Mouse (Mus musculus) forebrain, embryonic 10.5 days (tissue): ENCODE measurements around the gene Rnase4. TPM values are rescaled to one million over a fixed set of nuclear protein-coding genes. Genes with fewer than 3 reads are reported as not detected.

Source experiments
- DNase-seq: peaks from one replicate; pipeline ENCODE4 v3.0.0-alpha.2; 2017; ENCODE audit warnings: low spot score; ENCODE audit errors: extremely low spot score
- H3K27ac ChIP-seq: fragments of 300-500 bp; sonication (generic); 2 replicates; pipeline ENCODE4 v1.5.1; 2016; ENCODE audit warnings: mild to moderate bottlenecking
- H3K27me3 ChIP-seq: fragments of 300-500 bp; sonication (generic); 2 replicates; pipeline ENCODE4 v1.6.1; 2016; ENCODE audit warnings: mild to moderate bottlenecking; ENCODE audit not compliant: poor library complexity, severe bottlenecking
- H3K36me3 ChIP-seq: fragments of 300-500 bp; sonication (generic); replicated peaks from 2 replicates; pipeline ENCODE4 v1.6.1; 2016; ENCODE audit warnings: mild to moderate bottlenecking, moderate library complexity
- H3K4me1 ChIP-seq: fragments of 300-500 bp; sonication (generic); 2 replicates; pipeline ENCODE4 v1.6.1; 2016
- H3K4me3 ChIP-seq: fragments of 300-500 bp; sonication (generic); 2 replicates; pipeline ENCODE4 v1.5.1; 2016; ENCODE audit warnings: mild to moderate bottlenecking, moderate library complexity
- H3K9me3 ChIP-seq: fragments of 300-500 bp; sonication (generic); 2 replicates; pipeline ENCODE4 v1.6.1; 2016; ENCODE audit warnings: mild to moderate bottlenecking, moderate library complexity
- WGBS: fragments of 180-500 bp; shearing (Covaris S2); methylation state at CpG from one replicate; pipeline ENCODE4 v1.1.7; 2016; 5-methylcytosine and 5-hydroxymethylcytosine counted together
- polyA plus RNA-seq: library from polyadenylated mRNA; unstranded; fragments of >200 nt; fragmentation: Nextera tagmentation; extraction: Ambion mirVana; gene quantifications from 2 replicates; pipeline ENCODE4 v1.2.1, GENCODE M21; 2016

Rnase4 gene
- polyA plus RNA-seq, 1 experiment from 2014 or later: 6.8 TPM

DNA sequence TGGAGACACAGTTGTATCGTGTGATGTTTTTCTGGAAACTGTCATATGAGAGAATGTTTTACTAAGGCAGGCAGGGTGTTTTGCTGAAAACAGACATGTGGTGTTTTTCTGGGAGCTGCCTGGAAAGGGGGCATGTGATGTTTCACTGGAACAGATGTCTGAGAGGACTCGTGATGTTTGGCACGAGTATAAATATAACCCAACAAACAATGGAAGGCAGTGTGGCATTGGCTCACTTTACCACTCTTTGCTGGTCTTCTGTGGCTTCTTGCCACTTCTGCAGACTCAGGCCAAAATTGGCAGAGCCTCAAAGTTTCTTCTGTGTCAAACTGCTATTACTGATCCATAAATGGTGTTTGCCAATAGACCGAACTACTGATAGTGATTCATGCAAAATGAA, 52.4 kb downstream of the Rnase4 start:
- no peak overlapping the region for H3K4me3 ChIP-seq
- H3K27me3 ChIP-seq: no peaks in the 10 kb centered on the region
- H3K9me3 ChIP-seq: no peaks in the 10 kb centered on the region
- no peak for DNase-seq
- H3K36me3 ChIP-seq: no peaks in the 10 kb centered on the region
- no peak overlapping the region for H3K27ac ChIP-seq
- WGBS: 94% methylated on average over 4 of the region's 4 CpGs
- H3K4me1 ChIP-seq: peaks cover 9% of the 10 kb centered on the region

DNA sequence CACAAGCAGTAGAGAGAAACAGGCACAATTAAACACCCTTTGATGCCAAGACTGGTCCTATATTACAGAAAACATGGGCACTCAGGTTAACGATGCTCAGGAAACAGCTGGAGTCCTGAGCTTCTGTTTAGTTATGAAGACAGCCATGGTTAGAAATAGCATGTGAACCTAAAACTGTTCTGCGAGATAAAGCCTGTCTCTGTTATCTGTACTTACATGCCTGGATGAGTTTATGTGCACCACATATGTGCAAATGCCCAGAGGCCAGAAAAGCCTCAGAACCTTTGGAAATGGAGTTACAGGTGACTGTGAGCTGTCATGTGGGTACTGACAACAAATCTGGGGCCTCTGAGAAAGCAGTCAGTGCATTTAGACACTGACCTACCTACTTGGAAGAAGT, 53.1 kb downstream of the Rnase4 start:
- 91% methylated on average over 2 of the region's 2 CpGs for WGBS
- Histone ChIP-seq H3K4me1 (peaks cover 9% of the 10 kb centered on the region), H3K9me3 (no peaks in the 10 kb centered on the region)

DNA sequence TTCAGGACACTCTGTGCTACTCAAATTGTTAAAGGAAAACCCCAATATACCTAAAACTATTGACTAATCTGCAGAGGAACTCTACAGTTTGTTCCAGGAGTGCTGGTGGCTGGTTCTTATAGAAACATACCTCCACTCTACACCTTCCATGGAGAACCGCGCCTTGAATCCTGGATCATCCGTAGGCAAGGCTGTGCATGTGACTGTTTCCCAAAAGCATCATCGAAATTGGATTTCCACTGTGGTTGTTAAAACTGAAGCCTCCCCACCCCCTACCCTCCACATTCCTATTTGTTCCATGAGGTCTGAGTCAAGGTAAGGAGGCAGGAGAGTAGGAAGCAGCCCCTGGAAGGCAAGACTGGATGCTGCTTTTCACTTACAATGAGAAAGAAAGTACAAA, 53.6 kb downstream of the Rnase4 start:
- H3K4me3 ChIP-seq: no peak overlapping the region
- no peaks in the 10 kb centered on the region for H3K27me3 ChIP-seq
- H3K36me3 ChIP-seq: no peaks in the 10 kb centered on the region
- peaks cover 9% of the 10 kb centered on the region for H3K4me1 ChIP-seq
- H3K9me3 ChIP-seq: no peaks in the 10 kb centered on the region
- no peak overlapping the region for H3K27ac ChIP-seq
- no peak for DNase-seq
- WGBS: 98% methylated on average over 4 of the region's 4 CpGs

More for the DNA sequence above, 53.1 kb downstream of the Rnase4 start:
- H3K36me3 ChIP-seq: no peaks in the 10 kb centered on the region
- no peak overlapping the region for H3K27ac ChIP-seq
- no peaks in the 10 kb centered on the region for H3K27me3 ChIP-seq
- DNase-seq: no peak
- no peak overlapping the region for H3K4me3 ChIP-seq

DNA sequence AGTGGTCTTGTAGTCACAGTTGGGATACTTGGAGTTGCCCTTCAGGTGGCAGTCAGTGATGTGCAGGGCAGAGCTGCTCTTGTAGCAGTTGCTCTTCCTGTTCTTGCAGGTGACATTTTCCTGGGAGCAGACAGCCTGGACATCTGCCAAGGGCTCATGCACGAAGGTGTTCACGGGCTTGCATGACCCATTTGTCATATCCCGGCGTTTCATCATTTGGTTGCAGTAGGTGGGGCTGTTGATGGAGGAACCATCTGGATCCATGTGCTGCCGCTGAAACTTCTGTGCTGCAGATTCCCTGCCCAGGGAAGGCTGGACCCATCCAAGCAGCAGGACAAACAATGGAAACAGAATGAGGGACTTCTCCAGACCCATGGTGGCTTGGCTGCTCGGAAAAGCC, 54.6 kb downstream of the Rnase4 start:
- Histone ChIP-seq H3K27me3 (no peaks in the 10 kb centered on the region), H3K27ac (no peak overlapping the region), H3K4me3 (no peak overlapping the region), H3K4me1 (peaks cover 9% of the 10 kb centered on the region), H3K9me3 (no peaks in the 10 kb centered on the region), H3K36me3 (no peaks in the 10 kb centered on the region)
- WGBS: 93% methylated on average over 6 of the region's 6 CpGs
- DNase-seq: no peak

DNA sequence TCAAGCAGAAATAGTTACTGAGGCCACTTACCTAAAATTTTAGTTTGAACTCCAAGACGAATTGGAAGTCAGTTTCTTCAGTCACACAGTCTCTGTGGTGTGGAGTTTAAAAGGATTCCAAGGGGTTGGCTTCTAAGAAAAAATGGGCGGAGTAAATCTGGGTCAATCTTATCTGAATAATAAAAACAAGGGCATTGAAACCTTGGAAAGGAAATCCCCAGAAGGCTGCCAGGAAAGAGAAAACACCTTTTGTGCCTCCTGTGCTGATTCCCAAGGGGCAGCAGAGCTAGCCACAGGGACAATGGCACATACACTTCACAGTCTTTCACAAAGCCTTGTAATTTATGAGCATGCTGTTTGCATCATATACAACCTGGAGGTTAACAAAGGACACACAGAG, 55.8 kb downstream of the Rnase4 start, which contains the start of gene Rnase1:
Gene Rnase1 (minus strand): TSS at position 101 of the 400 bp plus-strand sequence.
- no peaks in the 10 kb centered on the region for H3K36me3 ChIP-seq
- H3K9me3 ChIP-seq: no peaks in the 10 kb centered on the region
- no peak within 1 kb of the TSS for H3K4me3 ChIP-seq
- no peak within 1 kb of the TSS for H3K27ac ChIP-seq
- peaks cover 9% of the 10 kb centered on the region for H3K4me1 ChIP-seq
- WGBS: 52% methylated on average over 2 of the region's 2 CpGs
- no peaks in the 10 kb centered on the region for H3K27me3 ChIP-seq
- DNase-seq: no peak

DNA sequence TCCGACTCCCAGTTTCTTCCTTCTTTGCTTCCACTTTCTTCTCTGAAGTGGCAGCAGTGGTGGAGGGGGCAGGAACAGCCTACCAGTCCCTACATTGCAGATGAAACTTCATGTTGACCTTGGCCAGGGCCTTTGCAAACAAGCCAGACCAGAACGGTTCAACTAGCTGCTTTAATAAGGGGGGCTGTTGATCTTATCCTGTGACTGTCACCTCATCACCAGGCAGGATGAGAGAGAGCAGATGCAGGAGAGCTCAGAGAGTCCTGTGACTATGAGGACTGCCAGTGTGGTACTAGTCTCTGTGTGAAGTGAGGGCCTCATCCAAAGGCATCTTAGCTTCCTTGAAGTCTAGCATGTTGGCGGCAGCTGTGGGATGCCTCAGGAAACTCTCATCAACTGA, 57.1 kb downstream of the Rnase4 start:
- H3K4me3 ChIP-seq: no peak overlapping the region
- H3K9me3 ChIP-seq: no peaks in the 10 kb centered on the region
- 82% methylated on average over 3 of the region's 3 CpGs for whole genome bisulfite sequencing
- no peaks in the 10 kb centered on the region for H3K27me3 ChIP-seq
- peaks cover 9% of the 10 kb centered on the region for H3K4me1 ChIP-seq
- no peak for DNase-seq
- no peak overlapping the region for H3K27ac ChIP-seq
- H3K36me3 ChIP-seq: no peaks in the 10 kb centered on the region

DNA sequence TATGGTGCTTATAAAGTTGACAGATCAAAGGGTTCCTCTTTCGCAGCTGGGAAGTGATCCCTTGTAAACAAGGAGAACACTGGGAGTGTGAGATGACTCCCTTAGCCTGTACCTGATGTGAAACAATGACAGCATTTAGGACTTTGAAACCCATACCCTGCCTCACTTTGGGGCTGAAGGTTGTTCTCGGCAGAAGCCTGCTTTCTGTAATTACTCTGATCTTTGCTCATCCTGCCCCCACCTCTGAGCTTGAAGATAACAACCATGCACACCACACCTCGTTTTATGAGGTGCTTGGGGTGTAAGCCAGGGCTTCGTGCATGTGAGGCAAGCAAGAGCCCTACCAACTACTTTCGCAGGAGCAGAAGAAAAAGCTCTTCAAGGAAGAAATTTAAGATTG, 58.3 kb downstream of the Rnase4 start:
- H3K4me1 ChIP-seq: peaks cover 12% of the 10 kb centered on the region

DNA sequence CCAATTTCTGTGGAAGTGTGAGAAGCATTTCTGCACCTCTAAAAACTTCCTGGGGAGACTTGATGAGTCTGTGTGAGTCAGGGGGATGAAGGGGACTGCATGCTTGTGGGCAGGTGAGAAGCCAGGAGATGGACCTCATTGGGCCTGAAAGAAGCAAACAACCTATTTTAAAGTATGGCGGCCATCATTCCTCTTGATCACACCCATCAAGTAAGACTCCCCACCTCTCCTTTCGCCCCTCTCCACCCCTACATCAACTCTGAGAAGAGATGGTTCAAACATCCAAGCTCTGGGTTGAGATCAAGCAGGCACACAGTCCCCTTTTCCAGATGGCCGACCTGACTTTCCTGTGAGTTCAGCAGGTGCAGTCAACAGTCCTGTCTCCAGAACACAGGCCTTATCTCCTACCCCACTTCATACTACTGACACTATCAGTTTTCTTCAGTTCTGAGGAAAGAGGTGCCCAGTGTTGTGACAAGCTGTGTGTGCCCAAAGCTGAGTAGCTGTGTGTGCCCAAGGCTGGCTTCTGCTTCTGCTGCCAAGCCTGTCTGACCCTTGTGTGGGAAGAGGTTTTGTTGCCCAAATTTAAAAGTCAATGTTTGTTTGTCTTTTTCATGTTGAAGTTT, 59.4 kb downstream of the Rnase4 start:
- H3K27ac ChIP-seq: no peak overlapping the region
- no peak for DNase-seq
- H3K4me1 ChIP-seq: peaks cover 12% of the 10 kb centered on the region
- H3K36me3 ChIP-seq: no peaks in the 10 kb centered on the region
- H3K4me3 ChIP-seq: no peak overlapping the region
- no peaks in the 10 kb centered on the region for H3K27me3 ChIP-seq
- 92% methylated on average over 3 of the region's 3 CpGs for WGBS
- H3K9me3 ChIP-seq: no peaks in the 10 kb centered on the region

More for the DNA sequence above, 58.3 kb downstream of the Rnase4 start:
- Histone ChIP-seq H3K4me3 (no peak overlapping the region), H3K9me3 (no peaks in the 10 kb centered on the region), H3K27me3 (no peaks in the 10 kb centered on the region), H3K36me3 (no peaks in the 10 kb centered on the region), H3K27ac (no peak overlapping the region)
- DNase-seq: no peak
- 66% methylated on average over 5 of the region's 5 CpGs for WGBS

DNA sequence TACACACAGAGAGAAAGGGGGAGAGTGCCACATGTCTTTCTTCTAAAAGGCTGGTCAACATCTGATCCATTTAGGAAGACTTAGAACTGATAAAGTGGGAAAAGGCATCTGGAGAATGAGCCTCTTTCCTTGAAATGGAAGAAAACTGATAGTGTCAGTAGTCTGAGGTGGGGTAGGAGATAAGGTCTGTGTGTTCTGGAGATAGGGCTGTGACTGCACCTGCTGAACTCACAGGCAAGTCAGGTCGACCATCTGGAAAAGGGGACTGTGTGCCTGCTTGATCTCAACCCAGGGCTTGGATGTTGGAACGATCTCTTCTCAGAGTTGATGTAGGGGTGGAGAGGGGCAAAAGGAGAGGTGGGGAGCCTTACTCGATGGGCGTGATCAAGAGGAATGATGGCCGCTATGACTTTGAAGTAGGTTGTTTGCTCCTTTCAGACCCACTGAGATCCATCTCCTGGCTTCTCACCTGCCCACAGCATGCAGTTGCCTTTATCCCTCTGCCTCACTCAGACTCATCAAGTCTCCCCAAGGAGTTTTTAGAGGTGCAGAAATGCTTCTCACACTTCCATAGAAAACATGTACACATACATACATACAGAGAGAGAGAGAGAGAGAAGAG, 61.5 kb downstream of the Rnase4 start:
- Histone ChIP-seq H3K9me3 (no peaks in the 10 kb centered on the region), H3K27ac (no peak overlapping the region), H3K4me1 (peaks cover 3% of the 10 kb centered on the region; the same call in 1 of the 2 replicates), H3K27me3 (no peaks in the 10 kb centered on the region), H3K36me3 (no peaks in the 10 kb centered on the region), H3K4me3 (no peak overlapping the region)
- WGBS: 87% methylated on average over 5 of the region's 5 CpGs
- no peak for DNase-seq

Other genes starting within 250 kb of the Rnase4 start
- gene Tep1, start 220.5 kb upstream of the Rnase4 start, polyA plus RNA-seq: 4.1 and 5.2 TPM in 2 replicates
- gene Klhl33, start 193.6 kb upstream of the Rnase4 start, polyA plus RNA-seq: 0.09 and 0.14 TPM in 2 replicates
- 190 and 197 TPM in 2 replicates for gene Osgep, start 166.2 kb upstream of the Rnase4 start, polyA plus RNA-seq
- 503 and 517 TPM in 2 replicates for gene Apex1, start 166.1 kb upstream of the Rnase4 start, polyA plus RNA-seq
- gene Pip4p1, start 160.2 kb upstream of the Rnase4 start, polyA plus RNA-seq: 44.8 and 45.3 TPM in 2 replicates
- 82.4 and 83.6 TPM in 2 replicates for gene Pnp, start 160.0 kb upstream of the Rnase4 start, polyA plus RNA-seq
- gene Gm49342, start 146.6 kb upstream of the Rnase4 start, polyA plus RNA-seq: not detected in 2 replicates
- 0.73 and 1.3 TPM in 2 replicates for gene Pnp2, start 135.1 kb upstream of the Rnase4 start, polyA plus RNA-seq
- gene Rnase10, start 83.3 kb upstream of the Rnase4 start, polyA plus RNA-seq: not detected in 2 replicates
- not detected in 2 replicates for gene Rnase9, start 49.2 kb upstream of the Rnase4 start, polyA plus RNA-seq
- not detected in 2 replicates for gene Rnase11, start 40.9 kb upstream of the Rnase4 start, polyA plus RNA-seq
- not detected in 2 replicates for gene Rnase12, start 33.4 kb upstream of the Rnase4 start, polyA plus RNA-seq
- gene Olfr750, start 16.6 kb upstream of the Rnase4 start, polyA plus RNA-seq: not detected in 2 replicates
- gene Ang, start 73 bp downstream of the Rnase4 start, polyA plus RNA-seq: 1.7 and 1.9 TPM in 2 replicates
- 0.28 TPM in 1 of 2 replicates, not detected in the other for gene Eddm3b, start 23.3 kb downstream of the Rnase4 start, polyA plus RNA-seq
- gene Rnase6, start 32.8 kb downstream of the Rnase4 start, polyA plus RNA-seq: 0.26 and 0.30 TPM in 2 replicates
- gene Rnase1, start 55.7 kb downstream of the Rnase4 start, polyA plus RNA-seq: not detected in 2 replicates
- gene Rnase2b, start 71.2 kb downstream of the Rnase4 start, polyA plus RNA-seq: not detected in 2 replicates
- not detected in 2 replicates for gene Ang2, start 108.1 kb downstream of the Rnase4 start, polyA plus RNA-seq
- gene Ear14, start 112.3 kb downstream of the Rnase4 start, polyA plus RNA-seq: not detected in 2 replicates
- gene Rnase2a, start 165.0 kb downstream of the Rnase4 start, polyA plus RNA-seq: not detected in 2 replicates